Mouse (Mus musculus) limb, embryonic 11.5 days (tissue): ENCODE results near the gene Frmd4a. TPM values are rescaled to one million over a fixed set of nuclear protein-coding genes. Genes with fewer than 3 reads are reported as not detected.
A peak's percentile ranks its signal among the peaks of the same experiment; 100 is the strongest.

Experiments
- ATAC-seq: fragments of 200-750 bp; cut with Nextera tagmentation; 2 replicates; pipeline ENCODE4 v1.8.0; 2017; ENCODE audit warnings: low read depth; ENCODE audit not compliant: insufficient number of reproducible peaks, low FRiP score, low TSS enrichment
- DNase-seq: peaks from one replicate; pipeline ENCODE4 v3.0.0-alpha.2; 2015; ENCODE audit warnings: low spot score
- H3K27ac ChIP-seq: fragments of 300-500 bp; sonication (generic); replicated peaks from 2 replicates; pipeline ENCODE4 v1.5.1; 2014; ENCODE audit warnings: low read depth, mild to moderate bottlenecking, low read length
- H3K27me3 ChIP-seq: fragments of 300-500 bp; sonication (generic); 2 replicates; pipeline ENCODE4 v1.6.1; 2014; ENCODE audit warnings: mild to moderate bottlenecking, low read length, mixed read lengths; ENCODE audit not compliant: control insufficient read depth, insufficient read depth
- H3K36me3 ChIP-seq: fragments of 300-500 bp; sonication (generic); 2 replicates; pipeline ENCODE4 v1.6.1; 2014; ENCODE audit warnings: mild to moderate bottlenecking, low read length, moderate library complexity, mixed read lengths; ENCODE audit not compliant: control insufficient read depth, insufficient read depth
- H3K4me1 ChIP-seq: fragments of 300-500 bp; sonication (generic); 2 replicates; pipeline ENCODE4 v1.6.1; 2014; ENCODE audit warnings: low read length, mixed read lengths; ENCODE audit not compliant: control insufficient read depth, insufficient read depth
- H3K4me2 ChIP-seq: fragments of 300-500 bp; sonication (generic); 2 replicates; pipeline ENCODE4 v1.6.1; 2014; ENCODE audit warnings: low read depth, mild to moderate bottlenecking, moderate library complexity; ENCODE audit not compliant: severe bottlenecking
- H3K4me3 ChIP-seq: fragments of 300-500 bp; sonication (generic); 2 replicates; pipeline ENCODE4 v1.5.1; 2014; ENCODE audit warnings: low read depth, low read length
- H3K9ac ChIP-seq: fragments of 300-500 bp; sonication (generic); 2 replicates; pipeline ENCODE4 v1.6.1; 2014; ENCODE audit warnings: mild to moderate bottlenecking, low read length
- H3K9me3 ChIP-seq: fragments of 300-500 bp; sonication (generic); 2 replicates; pipeline ENCODE4 v1.6.1; 2016; ENCODE audit warnings: low read length; ENCODE audit not compliant: control insufficient read depth
- WGBS: fragments of 180-500 bp; shearing (Covaris S2); extraction: QIAGEN DNeasy Blood & Tissue Kit; methylation state at CpG from one replicate; pipeline ENCODE4 v1.1.7; 2014; 5-methylcytosine and 5-hydroxymethylcytosine counted together
- polyA plus RNA-seq: library from polyadenylated mRNA; unstranded; fragments of >200 nt; fragmentation: Nextera tagmentation; extraction: Ambion mirVana; gene quantifications from 2 replicates; pipeline ENCODE4 v1.2.1, GENCODE M21; 2014

The Frmd4a gene
- polyA plus RNA-seq, 1 experiment from 2014 or later, result 65.3 TPM

GRCm38 (mm10) chr2:4591647-4592046, 574.1 kb downstream of the Frmd4a start:
- no peak for DNase-seq
- Histone ChIP-seq H3K27ac (no peak overlapping the region), H3K4me3 (no peak overlapping the region), H3K4me1 (peaks cover 29% of the 10 kb centered on the region), H3K36me3 (peaks cover 39% of the 10 kb centered on the region), H3K9me3 (no peaks in the 10 kb centered on the region; the same call in 1 of the 2 replicates), H3K9ac (no peak overlapping the region), H3K27me3 (no peaks in the 10 kb centered on the region), H3K4me2 (no peak overlapping the region)
- 88% methylated on average over 3 of the region's 3 CpGs for WGBS
- no peak for ATAC-seq

- H3K9me3 ChIP-seq, result no peaks in the 10 kb centered on the region; the same call in 1 of the 2 replicates
- no peak for ATAC-seq
- H3K9ac ChIP-seq, result no peak overlapping the region
- H3K4me3 ChIP-seq, result no peak overlapping the region
- peaks cover 39% of the 10 kb centered on the region for H3K36me3 ChIP-seq
- no peak overlapping the region for H3K4me2 ChIP-seq
- DNase-seq, result no peak
- no peak overlapping the region for H3K27ac ChIP-seq
- peaks cover 19% of the 10 kb centered on the region for H3K4me1 ChIP-seq
- WGBS, result 90% methylated on average over 7 of the region's 7 CpGs
- H3K27me3 ChIP-seq, result no peaks in the 10 kb centered on the region
Measured at GRCm38 (mm10) chr2:4592666-4593065, 575.1 kb downstream of the Frmd4a start.

- Histone ChIP-seq H3K4me1 (peaks cover 13% of the 10 kb centered on the region), H3K9ac (no peak overlapping the region), H3K27me3 (no peaks in the 10 kb centered on the region), H3K4me3 (no peak overlapping the region), H3K27ac (0 out of 2 replicates have a peak overlapping the region, but pooled peaks have one; percentile 5), H3K9me3 (no peaks in the 10 kb centered on the region; the same call in 1 of the 2 replicates), H3K4me2 (no peak overlapping the region), H3K36me3 (peaks cover 39% of the 10 kb centered on the region)
- peak; percentile 72 for DNase-seq
- peak; percentile 46; the same call in 1 of the 2 replicates for ATAC-seq
- 35% methylated on average over 9 of the region's 9 CpGs for WGBS
Measured at GRCm38 (mm10) chr2:4593433-4593832, 575.9 kb downstream of the Frmd4a start.

- Histone ChIP-seq H3K27ac (0 out of 2 replicates have a peak overlapping the region, but pooled peaks have one; percentile 5), H3K9me3 (no peaks in the 10 kb centered on the region; the same call in 1 of the 2 replicates), H3K4me1 (peaks cover 10% of the 10 kb centered on the region), H3K4me2 (no peak overlapping the region), H3K4me3 (no peak overlapping the region), H3K9ac (no peak overlapping the region), H3K36me3 (peaks cover 39% of the 10 kb centered on the region), H3K27me3 (no peaks in the 10 kb centered on the region)
- WGBS, result 94% methylated on average over 3 of the region's 3 CpGs
- DNase-seq (no peak), ATAC-seq (no peak)
Measured at GRCm38 (mm10) chr2:4593878-4594387, 576.4 kb downstream of the Frmd4a start.

- Histone ChIP-seq H3K4me1 (peaks cover 6% of the 10 kb centered on the region; the same call in 1 of the 2 replicates), H3K27ac (no peak overlapping the region), H3K36me3 (peaks cover 29% of the 10 kb centered on the region), H3K9me3 (no peaks in the 10 kb centered on the region), H3K4me2 (no peak overlapping the region), H3K9ac (no peak overlapping the region), H3K27me3 (no peaks in the 10 kb centered on the region), H3K4me3 (no peak overlapping the region)
- DNase-seq (no peak), ATAC-seq (no peak)
- 94% methylated on average over 7 of the region's 7 CpGs for WGBS
Measured at GRCm38 (mm10) chr2:4596992-4597391, 579.5 kb downstream of the Frmd4a start.

GRCm38 (mm10) chr2:4601034-4601890, 583.7 kb downstream of the Frmd4a start:
- H3K36me3 ChIP-seq, result peaks cover 22% of the 10 kb centered on the region
- no peak overlapping the region for H3K4me3 ChIP-seq
- peaks cover 6% of the 10 kb centered on the region; the same call in 1 of the 2 replicates for H3K4me1 ChIP-seq
- no peak overlapping the region for H3K4me2 ChIP-seq
- 39% methylated on average over 15 of the region's 15 CpGs for WGBS
- DNase-seq, result peak; percentile 69
- no peaks in the 10 kb centered on the region for H3K9me3 ChIP-seq
- H3K27ac ChIP-seq, result no peak overlapping the region
- ATAC-seq, result no peak
- H3K9ac ChIP-seq, result no peak overlapping the region
- H3K27me3 ChIP-seq, result no peaks in the 10 kb centered on the region

- peaks cover 6% of the 10 kb centered on the region; the same call in 1 of the 2 replicates for H3K4me1 ChIP-seq
- H3K27ac ChIP-seq, result no peak overlapping the region
- DNase-seq (no peak), ATAC-seq (no peak)
- no peak overlapping the region for H3K9ac ChIP-seq
- H3K9me3 ChIP-seq, result no peaks in the 10 kb centered on the region
- WGBS, result 81% methylated on average over 33 of the region's 33 CpGs
- H3K36me3 ChIP-seq, result peaks cover 20% of the 10 kb centered on the region
- no peak overlapping the region for H3K4me2 ChIP-seq
- H3K4me3 ChIP-seq, result no peak overlapping the region
- H3K27me3 ChIP-seq, result no peaks in the 10 kb centered on the region
Measured at GRCm38 (mm10) chr2:4603361-4603945, 585.9 kb downstream of the Frmd4a start.

GRCm38 (mm10) chr2:4606559-4606958, 589.0 kb downstream of the Frmd4a start:
- H3K9me3 ChIP-seq, result no peaks in the 10 kb centered on the region
- no peak overlapping the region for H3K27ac ChIP-seq
- no peak for ATAC-seq
- H3K4me3 ChIP-seq, result no peak overlapping the region
- 90% methylated on average over 3 of the region's 3 CpGs for WGBS
- H3K36me3 ChIP-seq, result peaks cover 27% of the 10 kb centered on the region
- H3K4me1 ChIP-seq, result no peaks in the 10 kb centered on the region; the same call in 1 of the 2 replicates
- no peak overlapping the region for H3K4me2 ChIP-seq
- DNase-seq, result no peak
- H3K27me3 ChIP-seq, result no peaks in the 10 kb centered on the region
- H3K9ac ChIP-seq, result no peak overlapping the region
